Mouse (Mus musculus): ENCODE measurements around the gene Pecam1. TPM values are rescaled to one million over a fixed set of nuclear protein-coding genes. Genes with fewer than 3 reads are reported as not detected.
"Not testable (repeated sequence)": the region's sequence is repeated elsewhere in the genome, so short reads cannot be mapped to it uniquely, and the experiment has no call there.

Pecam1 gene
- polyA plus RNA-seq, 1 experiment from 2014 or later, result 46.8 TPM

DNA sequence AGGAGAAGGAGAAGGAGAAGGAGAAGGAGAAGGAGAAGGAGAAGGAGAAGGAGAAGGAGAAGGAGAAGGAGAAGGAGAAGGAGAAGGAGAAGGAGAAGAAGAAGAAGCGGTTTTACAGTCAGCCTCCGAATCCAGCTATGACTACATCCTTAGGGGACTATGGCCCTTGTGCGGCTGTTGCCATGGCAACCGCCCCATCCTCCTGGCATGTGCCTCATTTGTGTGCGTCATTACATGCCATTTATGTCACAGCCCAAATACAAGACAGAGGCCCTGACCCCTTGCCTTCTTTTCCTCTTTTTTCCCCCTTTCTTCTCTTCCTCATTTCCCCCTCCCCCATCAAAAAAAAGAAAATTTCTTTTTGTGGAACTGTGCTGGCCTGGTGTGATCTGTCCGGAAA, 9.2 kb downstream of the Pecam1 start:
- no peak overlapping the region for H3K4me3 ChIP-seq (ENCODE audit: low read length)
- no peak for ATAC-seq (ENCODE audit: low FRiP score, low TSS enrichment)
- H3K9me3 ChIP-seq (ENCODE audit: control insufficient read depth, low read length), result no peaks in the 10 kb centered on the region
- H3K4me1 ChIP-seq (ENCODE audit: control insufficient read depth, insufficient read depth, low read length), result no peaks in the 10 kb centered on the region
- H3K27me3 ChIP-seq (ENCODE audit: control insufficient read depth, insufficient read depth, low read length), result no peaks in the 10 kb centered on the region
- H3K27ac ChIP-seq (ENCODE audit: low read depth, low read length), result no peak overlapping the region
- H3K4me2 ChIP-seq (replicated peaks; ENCODE audit: low read depth, low read length), result no peak overlapping the region
- no peaks in the 10 kb centered on the region for H3K36me3 ChIP-seq (ENCODE audit: control insufficient read depth, insufficient read depth, low read length)
- H3K9ac ChIP-seq (ENCODE audit: low read depth, low read length), result no peak overlapping the region
- WGBS, result 79% methylated on average over 6 of the region's 6 CpGs

DNA sequence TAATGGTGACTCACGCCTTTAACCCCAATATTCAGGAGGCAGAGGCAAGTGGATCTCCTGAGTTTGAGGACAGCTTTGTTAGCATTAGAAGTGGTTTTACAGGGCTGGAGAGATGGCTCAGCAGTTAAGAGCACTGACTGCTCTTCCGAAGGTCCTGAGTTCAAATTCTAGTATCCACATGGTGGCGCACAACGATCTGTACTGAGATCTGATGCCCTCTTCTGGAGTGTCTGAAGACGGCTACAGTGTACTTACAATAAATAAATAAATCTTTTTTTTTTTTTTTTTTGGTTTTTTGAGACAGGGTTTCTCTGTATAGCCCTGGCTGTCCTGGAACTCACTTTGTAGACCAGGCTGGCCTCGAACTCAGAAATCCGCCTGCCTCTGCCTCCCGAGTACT, 9.7 kb downstream of the Pecam1 start:
- not testable (repeated sequence) for H3K4me1 ChIP-seq (ENCODE audit: control insufficient read depth, insufficient read depth, low read length); H3K4me2 ChIP-seq (replicated peaks; ENCODE audit: low read depth, low read length); H3K27me3 ChIP-seq (ENCODE audit: control insufficient read depth, insufficient read depth, low read length); H3K36me3 ChIP-seq (ENCODE audit: control insufficient read depth, insufficient read depth, low read length); H3K9me3 ChIP-seq (ENCODE audit: control insufficient read depth, low read length); H3K27ac ChIP-seq (ENCODE audit: low read depth, low read length); H3K9ac ChIP-seq (ENCODE audit: low read depth, low read length); ATAC-seq (ENCODE audit: low FRiP score, low TSS enrichment); H3K4me3 ChIP-seq (ENCODE audit: low read length)
- WGBS, result 90% methylated on average over 5 of the region's 8 CpGs

DNA sequence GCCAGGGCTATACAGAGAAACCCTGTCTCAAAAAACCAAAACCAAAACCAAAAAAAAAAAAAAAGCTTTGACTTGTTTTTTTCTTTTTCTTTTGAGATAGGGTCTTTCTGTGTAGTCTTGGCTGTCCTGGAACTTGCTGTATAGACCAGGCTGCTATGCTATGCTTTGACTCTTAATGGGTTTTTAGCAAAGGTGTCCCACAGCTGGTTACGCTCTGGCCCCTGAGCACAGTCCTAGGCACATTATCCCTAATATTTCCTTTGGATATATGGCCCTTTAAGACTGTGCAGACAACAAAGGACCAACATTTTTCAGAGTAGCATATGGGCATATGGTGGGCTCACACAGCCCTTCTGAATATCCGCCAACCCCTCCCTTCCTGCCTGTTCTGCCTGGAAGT, 11.3 kb downstream of the Pecam1 start:
- H3K4me2 ChIP-seq (replicated peaks; ENCODE audit: low read depth, low read length), result no peak overlapping the region
- WGBS, result 91% methylated on average over 2 of the region's 2 CpGs

DNA sequence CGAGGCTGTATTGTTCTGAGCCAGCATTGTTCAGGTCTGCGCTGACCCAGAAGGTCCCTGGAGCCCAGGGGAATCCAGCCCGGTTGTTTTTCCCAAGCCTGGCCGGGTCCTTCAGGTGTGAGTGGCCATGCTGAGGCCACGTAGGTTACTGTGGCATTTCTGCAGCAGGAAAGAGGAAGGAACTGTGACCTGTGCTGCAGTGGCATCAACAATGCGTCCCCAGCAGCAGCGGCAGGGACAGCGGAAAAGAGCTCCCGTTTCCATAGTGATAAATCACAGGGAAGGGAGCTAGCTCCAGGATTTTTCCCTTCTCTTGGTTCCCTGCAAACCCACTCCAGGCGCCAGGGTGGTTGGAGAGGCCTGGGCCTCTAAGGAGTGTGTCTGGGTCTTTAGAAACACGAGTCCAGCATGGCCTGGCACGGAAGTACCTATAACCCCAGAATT, 13.2 kb downstream of the Pecam1 start:
- Histone ChIP-seq H3K9ac (ENCODE audit: low read depth, low read length) (no peak overlapping the region), H3K27me3 (ENCODE audit: control insufficient read depth, insufficient read depth, low read length) (no peaks in the 10 kb centered on the region), H3K4me3 (ENCODE audit: low read length) (no peak overlapping the region), H3K4me2 (replicated peaks; ENCODE audit: low read depth, low read length) (no peak overlapping the region), H3K9me3 (ENCODE audit: control insufficient read depth, low read length) (no peaks in the 10 kb centered on the region), H3K4me1 (ENCODE audit: control insufficient read depth, insufficient read depth, low read length) (no peaks in the 10 kb centered on the region), H3K36me3 (ENCODE audit: control insufficient read depth, insufficient read depth, low read length) (no peaks in the 10 kb centered on the region), H3K27ac (ENCODE audit: low read depth, low read length) (peak overlapping the region; percentile 51; the same call in 1 of the 2 replicates)
- peak; percentile 69; the same call in 1 of the 2 replicates for ATAC-seq (ENCODE audit: low FRiP score, low TSS enrichment)
- 21% methylated on average over 12 of the region's 12 CpGs for WGBS

More for the DNA sequence above, 11.3 kb downstream of the Pecam1 start:
- no peak overlapping the region for H3K4me3 ChIP-seq (ENCODE audit: low read length)
- H3K4me1 ChIP-seq (ENCODE audit: control insufficient read depth, insufficient read depth, low read length), result no peaks in the 10 kb centered on the region
- H3K36me3 ChIP-seq (ENCODE audit: control insufficient read depth, insufficient read depth, low read length), result no peaks in the 10 kb centered on the region
- ATAC-seq (ENCODE audit: low FRiP score, low TSS enrichment), result no peak
- no peaks in the 10 kb centered on the region for H3K27me3 ChIP-seq (ENCODE audit: control insufficient read depth, insufficient read depth, low read length)
- H3K27ac ChIP-seq (ENCODE audit: low read depth, low read length), result no peak overlapping the region
- no peak overlapping the region for H3K9ac ChIP-seq (ENCODE audit: low read depth, low read length)
- H3K9me3 ChIP-seq (ENCODE audit: control insufficient read depth, low read length), result no peaks in the 10 kb centered on the region

DNA sequence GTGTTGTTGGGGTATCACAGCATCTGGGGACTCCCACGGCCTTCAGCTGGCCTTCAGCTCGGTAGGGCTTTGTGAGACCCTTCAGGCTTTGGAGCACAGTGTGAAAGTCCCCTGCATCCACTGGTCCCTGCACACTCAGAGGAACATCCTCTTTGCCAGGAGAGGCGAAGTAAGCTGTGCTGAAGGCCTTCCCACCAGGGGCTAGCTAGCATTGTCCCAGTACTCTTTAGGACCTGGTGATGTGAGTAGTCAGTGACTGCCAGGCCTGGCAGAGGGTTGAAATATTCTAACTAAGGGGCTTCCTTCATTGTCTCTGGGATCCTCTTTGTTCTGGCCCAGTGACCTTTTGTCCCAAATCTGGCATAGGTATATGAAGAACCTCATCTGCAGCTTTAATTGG, 13.8 kb downstream of the Pecam1 start:
- peak overlapping the region; percentile 51; the same call in 1 of the 2 replicates for H3K27ac ChIP-seq (ENCODE audit: low read depth, low read length)
- no peaks in the 10 kb centered on the region for H3K9me3 ChIP-seq (ENCODE audit: control insufficient read depth, low read length)
- H3K27me3 ChIP-seq (ENCODE audit: control insufficient read depth, insufficient read depth, low read length), result no peaks in the 10 kb centered on the region
- no peak overlapping the region for H3K9ac ChIP-seq (ENCODE audit: low read depth, low read length)
- WGBS, result 65% methylated on average over 3 of the region's 3 CpGs
- H3K4me3 ChIP-seq (ENCODE audit: low read length), result no peak overlapping the region
- H3K4me1 ChIP-seq (ENCODE audit: control insufficient read depth, insufficient read depth, low read length), result no peaks in the 10 kb centered on the region
- ATAC-seq (ENCODE audit: low FRiP score, low TSS enrichment), result 0 out of 2 replicates have a peak, but pooled peaks have one; percentile 9
- no peak overlapping the region for H3K4me2 ChIP-seq (replicated peaks; ENCODE audit: low read depth, low read length)
- H3K36me3 ChIP-seq (ENCODE audit: control insufficient read depth, insufficient read depth, low read length), result no peaks in the 10 kb centered on the region

DNA sequence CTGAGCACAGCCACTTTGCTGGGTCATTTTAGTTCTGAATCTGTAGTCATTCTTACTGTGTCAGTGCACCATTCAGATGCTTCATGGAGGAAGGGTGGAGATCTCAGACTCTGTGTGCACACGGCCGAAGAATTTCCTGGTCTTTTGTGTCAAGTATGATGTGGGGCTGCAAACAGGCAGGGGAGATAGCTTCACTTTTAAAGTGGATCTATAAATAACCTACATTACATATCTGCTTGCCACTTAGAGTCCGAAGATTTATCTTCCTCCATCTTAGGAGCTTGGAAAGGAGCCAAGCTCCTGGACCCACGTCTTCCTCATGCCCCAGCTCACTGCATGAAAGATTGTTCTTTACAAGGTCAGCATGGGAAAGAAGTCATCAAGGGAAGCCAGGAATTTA, 19.7 kb downstream of the Pecam1 start:
- 0 out of 2 replicates have a peak, but pooled peaks have one; percentile 24 for ATAC-seq (ENCODE audit: low FRiP score, low TSS enrichment)
- 52% methylated on average over 4 of the region's 4 CpGs for WGBS
- Histone ChIP-seq H3K36me3 (ENCODE audit: control insufficient read depth, insufficient read depth, low read length) (no peaks in the 10 kb centered on the region), H3K4me3 (ENCODE audit: low read length) (no peak overlapping the region), H3K9ac (ENCODE audit: low read depth, low read length) (no peak overlapping the region), H3K27ac (ENCODE audit: low read depth, low read length) (peak overlapping the region; percentile 39; the same call in 1 of the 2 replicates), H3K27me3 (ENCODE audit: control insufficient read depth, insufficient read depth, low read length) (no peaks in the 10 kb centered on the region), H3K4me1 (ENCODE audit: control insufficient read depth, insufficient read depth, low read length) (no peaks in the 10 kb centered on the region), H3K9me3 (ENCODE audit: control insufficient read depth, low read length) (peaks cover 5% of the 10 kb centered on the region), H3K4me2 (replicated peaks; ENCODE audit: low read depth, low read length) (no peak overlapping the region)

DNA sequence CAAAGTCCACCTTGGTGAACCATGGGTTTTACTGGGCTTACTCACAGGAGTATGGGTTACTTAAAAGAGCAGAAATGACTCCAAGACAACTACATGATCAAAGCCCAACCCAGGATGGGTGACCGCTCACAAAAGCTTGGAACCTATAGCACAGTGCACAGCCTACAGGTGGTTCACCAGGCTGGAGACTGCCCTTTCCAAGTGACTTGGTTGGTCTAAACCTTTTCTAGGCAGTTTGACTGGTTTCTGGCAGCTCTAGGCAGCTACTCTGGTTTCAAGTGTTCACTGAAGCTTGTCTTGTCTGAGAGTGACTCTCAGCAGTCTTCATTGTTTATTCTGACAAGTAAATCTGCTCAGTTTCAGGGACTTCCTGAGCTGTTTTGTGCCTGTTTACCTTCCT, 20.8 kb downstream of the Pecam1 start:
- no peak overlapping the region for H3K4me3 ChIP-seq (ENCODE audit: low read length)
- H3K27me3 ChIP-seq (ENCODE audit: control insufficient read depth, insufficient read depth, low read length), result no peaks in the 10 kb centered on the region
- H3K9me3 ChIP-seq (ENCODE audit: control insufficient read depth, low read length), result peaks cover 5% of the 10 kb centered on the region
- no peak for ATAC-seq (ENCODE audit: low FRiP score, low TSS enrichment)
- H3K4me1 ChIP-seq (ENCODE audit: control insufficient read depth, insufficient read depth, low read length), result no peaks in the 10 kb centered on the region
- H3K9ac ChIP-seq (ENCODE audit: low read depth, low read length), result no peak overlapping the region
- H3K27ac ChIP-seq (ENCODE audit: low read depth, low read length), result no peak overlapping the region
- WGBS, result 95% methylated on average over 1 of the region's 1 CpGs
- H3K36me3 ChIP-seq (ENCODE audit: control insufficient read depth, insufficient read depth, low read length), result no peaks in the 10 kb centered on the region
- no peak overlapping the region for H3K4me2 ChIP-seq (replicated peaks; ENCODE audit: low read depth, low read length)

DNA sequence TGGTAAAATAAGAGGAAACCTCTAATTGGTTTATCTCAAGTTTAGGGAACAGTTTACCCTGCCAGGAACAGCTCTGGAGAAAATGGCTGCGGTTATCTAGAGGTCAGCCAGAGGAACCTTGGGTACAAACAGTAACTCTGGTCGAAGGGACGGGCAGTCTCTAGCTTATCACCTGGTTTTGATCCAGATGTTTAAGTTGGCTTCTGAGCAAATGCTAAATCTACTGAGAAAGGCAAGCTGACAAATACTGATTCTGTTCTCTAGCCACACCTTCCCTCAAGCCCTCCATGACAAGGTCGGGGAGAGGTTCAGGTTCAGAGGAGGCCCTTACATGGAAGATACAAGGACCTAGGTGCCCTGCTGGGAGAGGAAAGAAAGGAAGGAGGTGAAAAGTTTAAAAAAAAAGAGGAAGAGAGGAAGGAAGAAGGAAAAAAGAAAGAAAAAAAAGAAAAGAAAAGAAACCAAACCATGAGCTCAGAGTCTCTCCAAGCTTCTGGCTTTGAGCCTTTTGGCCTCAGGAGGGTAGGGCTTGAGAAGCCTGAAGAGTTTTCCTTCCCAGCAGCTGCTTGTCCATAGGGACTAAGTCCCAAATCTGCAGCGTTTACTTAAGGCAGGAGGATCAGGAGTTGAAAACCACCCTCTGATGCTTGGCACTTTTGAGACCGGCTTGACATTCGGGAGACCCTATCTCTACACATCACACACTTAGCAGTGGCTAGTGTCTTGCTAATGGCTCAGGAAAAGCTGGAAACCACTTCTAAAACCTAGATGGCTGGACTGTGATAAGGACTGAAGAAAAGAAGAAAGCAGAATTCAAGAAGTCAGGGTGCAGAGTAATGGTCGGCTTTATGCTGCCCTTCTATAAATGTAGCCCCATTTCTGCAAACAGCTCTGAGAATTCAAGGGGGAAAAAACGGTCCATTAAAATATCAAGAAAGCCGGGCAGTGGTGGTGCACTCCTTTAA, 21.7 kb downstream of the Pecam1 start:
- Histone ChIP-seq H3K9me3 (ENCODE audit: control insufficient read depth, low read length) (peaks cover 5% of the 10 kb centered on the region), H3K4me3 (ENCODE audit: low read length) (no peak overlapping the region), H3K4me2 (replicated peaks; ENCODE audit: low read depth, low read length) (no peak overlapping the region), H3K4me1 (ENCODE audit: control insufficient read depth, insufficient read depth, low read length) (no peaks in the 10 kb centered on the region), H3K9ac (ENCODE audit: low read depth, low read length) (no peak overlapping the region), H3K27ac (ENCODE audit: low read depth, low read length) (no peak overlapping the region), H3K27me3 (ENCODE audit: control insufficient read depth, insufficient read depth, low read length) (no peaks in the 10 kb centered on the region), H3K36me3 (ENCODE audit: control insufficient read depth, insufficient read depth, low read length) (no peaks in the 10 kb centered on the region)
- no peak for ATAC-seq (ENCODE audit: low FRiP score, low TSS enrichment)
- WGBS, result 81% methylated on average over 10 of the region's 10 CpGs

DNA sequence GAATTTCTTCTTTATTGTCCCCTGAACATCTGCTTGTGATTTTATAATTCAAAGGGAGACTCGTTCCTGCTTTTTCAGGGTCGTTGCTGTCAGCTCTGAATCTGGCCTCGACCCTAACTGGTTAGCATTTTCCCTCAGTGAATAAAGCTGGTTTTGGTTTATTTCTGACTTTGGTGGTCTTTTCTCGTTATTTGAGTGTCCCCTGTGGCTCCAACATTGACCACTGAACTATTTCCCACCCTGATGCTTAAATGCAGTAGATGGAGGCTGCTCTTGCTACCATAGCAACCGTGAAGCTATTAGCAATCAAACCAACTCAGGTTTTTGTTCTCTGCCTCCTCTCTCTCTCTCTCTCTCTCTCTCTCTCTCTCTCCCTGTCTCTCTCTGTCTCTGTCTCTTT, 22.5 kb downstream of the Pecam1 start:
- WGBS, result 61% methylated on average over 5 of the region's 5 CpGs
- no peak overlapping the region for H3K4me3 ChIP-seq (ENCODE audit: low read length)
- H3K27me3 ChIP-seq (ENCODE audit: control insufficient read depth, insufficient read depth, low read length), result no peaks in the 10 kb centered on the region
- no peak overlapping the region for H3K9ac ChIP-seq (ENCODE audit: low read depth, low read length)
- no peak overlapping the region for H3K4me2 ChIP-seq (replicated peaks; ENCODE audit: low read depth, low read length)
- no peak overlapping the region for H3K27ac ChIP-seq (ENCODE audit: low read depth, low read length)
- no peaks in the 10 kb centered on the region for H3K4me1 ChIP-seq (ENCODE audit: control insufficient read depth, insufficient read depth, low read length)
- peaks cover 5% of the 10 kb centered on the region for H3K9me3 ChIP-seq (ENCODE audit: control insufficient read depth, low read length)
- no peaks in the 10 kb centered on the region for H3K36me3 ChIP-seq (ENCODE audit: control insufficient read depth, insufficient read depth, low read length)
- no peak for ATAC-seq (ENCODE audit: low FRiP score, low TSS enrichment)

Measured in kidney, embryonic 14.5 days (tissue).